Mouse (Mus musculus): ENCODE results near the gene Cmip. TPM values are rescaled to one million over a fixed set of nuclear protein-coding genes. Genes with fewer than 3 reads are reported as not detected.

Cmip gene
- polyA plus RNA-seq, 1 experiment: 64.9 TPM

- Histone ChIP-seq H3K27me3 (ENCODE audit: control insufficient read depth, insufficient read depth, low read length) (no peaks in the 10 kb centered on the region), H3K4me3 (replicated peaks; ENCODE audit: insufficient read depth, low read depth, low read length) (no peak overlapping the region), H3K4me1 (ENCODE audit: control insufficient read depth, insufficient read depth, low read length) (no peaks in the 10 kb centered on the region), H3K27ac (ENCODE audit: insufficient read depth, low read length) (no peak overlapping the region)
- TF ChIP-seq POLR2A (IDR thresholded peaks at IDR 0.05; ENCODE audit: borderline replicate concordance, insufficient read depth, low read length): no peak
- no peak for TF ChIP-seq CTCF (IDR thresholded peaks at IDR 0.05; ENCODE audit: borderline replicate concordance, insufficient read depth, low read depth, low read length)
- DNase-seq: no peak
- 86% methylated on average over 6 of the region's 6 CpGs for WGBS
Measured at GRCm38 (mm10) chr8:117453974-117454373, 197.1 kb downstream of the Cmip start.

GRCm38 (mm10) chr8:117454516-117455116, 197.8 kb downstream of the Cmip start:
- Histone ChIP-seq H3K27me3 (ENCODE audit: control insufficient read depth, insufficient read depth, low read length) (no peaks in the 10 kb centered on the region), H3K4me1 (ENCODE audit: control insufficient read depth, insufficient read depth, low read length) (no peaks in the 10 kb centered on the region), H3K4me3 (replicated peaks; ENCODE audit: insufficient read depth, low read depth, low read length) (no peak overlapping the region), H3K27ac (ENCODE audit: insufficient read depth, low read length) (no peak overlapping the region)
- TF ChIP-seq POLR2A (IDR thresholded peaks at IDR 0.05; ENCODE audit: borderline replicate concordance, insufficient read depth, low read length) (no peak), CTCF (IDR thresholded peaks at IDR 0.05; ENCODE audit: borderline replicate concordance, insufficient read depth, low read depth, low read length) (no peak)
- WGBS: 86% methylated on average over 14 of the region's 14 CpGs
- no peak for DNase-seq

- no peaks in the 10 kb centered on the region for H3K4me1 ChIP-seq (ENCODE audit: control insufficient read depth, insufficient read depth, low read length)
- TF ChIP-seq POLR2A (IDR thresholded peaks at IDR 0.05; ENCODE audit: borderline replicate concordance, insufficient read depth, low read length) (no peak), CTCF (IDR thresholded peaks at IDR 0.05; ENCODE audit: borderline replicate concordance, insufficient read depth, low read depth, low read length) (no peak)
- 90% methylated on average over 6 of the region's 6 CpGs for WGBS
- no peak overlapping the region for H3K4me3 ChIP-seq (replicated peaks; ENCODE audit: insufficient read depth, low read depth, low read length)
- H3K27me3 ChIP-seq (ENCODE audit: control insufficient read depth, insufficient read depth, low read length): no peaks in the 10 kb centered on the region
- no peak for DNase-seq
- no peak overlapping the region for H3K27ac ChIP-seq (ENCODE audit: insufficient read depth, low read length)
Measured at GRCm38 (mm10) chr8:117455701-117456100, 198.8 kb downstream of the Cmip start.

GRCm38 (mm10) chr8:117458440-117458839, 201.6 kb downstream of the Cmip start:
- WGBS: 83% methylated on average over 5 of the region's 5 CpGs
- H3K27me3 ChIP-seq (ENCODE audit: control insufficient read depth, insufficient read depth, low read length): no peaks in the 10 kb centered on the region

GRCm38 (mm10) chr8:117462701-117463284, 205.9 kb downstream of the Cmip start:
- Histone ChIP-seq H3K4me1 (ENCODE audit: control insufficient read depth, insufficient read depth, low read length) (no peaks in the 10 kb centered on the region), H3K4me3 (replicated peaks; ENCODE audit: insufficient read depth, low read depth, low read length) (no peak overlapping the region), H3K27ac (ENCODE audit: insufficient read depth, low read length) (no peak overlapping the region), H3K27me3 (ENCODE audit: control insufficient read depth, insufficient read depth, low read length) (no peaks in the 10 kb centered on the region)
- no peak for TF ChIP-seq CTCF (IDR thresholded peaks at IDR 0.05; ENCODE audit: borderline replicate concordance, insufficient read depth, low read depth, low read length)
- no peak for TF ChIP-seq POLR2A (IDR thresholded peaks at IDR 0.05; ENCODE audit: borderline replicate concordance, insufficient read depth, low read length)
- 29% methylated on average over 11 of the region's 11 CpGs for WGBS
- DNase-seq: no peak

More at GRCm38 (mm10) chr8:117458440-117458839, 201.6 kb downstream of the Cmip start:
- H3K4me1 ChIP-seq (ENCODE audit: control insufficient read depth, insufficient read depth, low read length): no peaks in the 10 kb centered on the region
- TF ChIP-seq CTCF (IDR thresholded peaks at IDR 0.05; ENCODE audit: borderline replicate concordance, insufficient read depth, low read depth, low read length) (no peak), POLR2A (IDR thresholded peaks at IDR 0.05; ENCODE audit: borderline replicate concordance, insufficient read depth, low read length) (no peak)
- DNase-seq: no peak
- H3K4me3 ChIP-seq (replicated peaks; ENCODE audit: insufficient read depth, low read depth, low read length): no peak overlapping the region
- H3K27ac ChIP-seq (ENCODE audit: insufficient read depth, low read length): no peak overlapping the region

- WGBS: 93% methylated on average over 6 of the region's 6 CpGs
- Histone ChIP-seq H3K4me1 (ENCODE audit: control insufficient read depth, insufficient read depth, low read length) (no peaks in the 10 kb centered on the region), H3K4me3 (replicated peaks; ENCODE audit: insufficient read depth, low read depth, low read length) (no peak overlapping the region), H3K27me3 (ENCODE audit: control insufficient read depth, insufficient read depth, low read length) (no peaks in the 10 kb centered on the region), H3K27ac (ENCODE audit: insufficient read depth, low read length) (no peak overlapping the region)
- no peak for DNase-seq
- TF ChIP-seq POLR2A (IDR thresholded peaks at IDR 0.05; ENCODE audit: borderline replicate concordance, insufficient read depth, low read length) (no peak), CTCF (IDR thresholded peaks at IDR 0.05; ENCODE audit: borderline replicate concordance, insufficient read depth, low read depth, low read length) (no peak)
Measured at GRCm38 (mm10) chr8:117464525-117464924, 207.7 kb downstream of the Cmip start.

GRCm38 (mm10) chr8:117465250-117465649, 208.4 kb downstream of the Cmip start:
- peak; percentile 45 to 66 for DNase-seq
- TF ChIP-seq POLR2A (IDR thresholded peaks at IDR 0.05; ENCODE audit: borderline replicate concordance, insufficient read depth, low read length) (no peak), CTCF (IDR thresholded peaks at IDR 0.05; ENCODE audit: borderline replicate concordance, insufficient read depth, low read depth, low read length) (peak; percentile 75)
- WGBS: 22% methylated on average over 5 of the region's 5 CpGs
- Histone ChIP-seq H3K4me1 (ENCODE audit: control insufficient read depth, insufficient read depth, low read length) (no peaks in the 10 kb centered on the region), H3K27ac (ENCODE audit: insufficient read depth, low read length) (no peak overlapping the region), H3K4me3 (replicated peaks; ENCODE audit: insufficient read depth, low read depth, low read length) (no peak overlapping the region), H3K27me3 (ENCODE audit: control insufficient read depth, insufficient read depth, low read length) (no peaks in the 10 kb centered on the region)

- Histone ChIP-seq H3K27ac (ENCODE audit: insufficient read depth, low read length) (no peak overlapping the region), H3K4me3 (replicated peaks; ENCODE audit: insufficient read depth, low read depth, low read length) (no peak overlapping the region), H3K27me3 (ENCODE audit: control insufficient read depth, insufficient read depth, low read length) (no peaks in the 10 kb centered on the region), H3K4me1 (ENCODE audit: control insufficient read depth, insufficient read depth, low read length) (no peaks in the 10 kb centered on the region)
- TF ChIP-seq POLR2A (IDR thresholded peaks at IDR 0.05; ENCODE audit: borderline replicate concordance, insufficient read depth, low read length) (no peak), CTCF (IDR thresholded peaks at IDR 0.05; ENCODE audit: borderline replicate concordance, insufficient read depth, low read depth, low read length) (no peak)
- no peak for DNase-seq
- 90% methylated on average over 10 of the region's 10 CpGs for WGBS
Measured at GRCm38 (mm10) chr8:117467466-117467865, 210.6 kb downstream of the Cmip start.

Data from cerebellum, adult 2 months (tissue).